Mouse (Mus musculus) intestine, embryonic 16.5 days (tissue): Measurements from ENCODE around the gene Ccdc155. TPM values are rescaled to one million over a fixed set of nuclear protein-coding genes. Genes with fewer than 3 reads are reported as not detected.

Experiments
- ATAC-seq: fragments of 200-750 bp; cut with Nextera tagmentation; 2 replicates; pipeline ENCODE4 v1.8.0; 2017; ENCODE audit warnings: moderate TSS enrichment, moderate library complexity
- H3K27ac ChIP-seq: fragments of 300-500 bp; sonication (generic); 2 replicates; pipeline ENCODE4 v1.5.1; 2014; ENCODE audit warnings: mild to moderate bottlenecking, low read length
- H3K27me3 ChIP-seq: fragments of 300-500 bp; sonication (generic); replicated peaks from 2 replicates; pipeline ENCODE4 v1.6.1; 2014; ENCODE audit warnings: low read length, control low read depth, mixed read lengths; ENCODE audit not compliant: control insufficient read depth, insufficient read depth
- H3K36me3 ChIP-seq: fragments of 300-500 bp; sonication (generic); 2 replicates; pipeline ENCODE4 v1.6.1; 2014; ENCODE audit warnings: low read length, control low read depth; ENCODE audit not compliant: control insufficient read depth, insufficient read depth
- H3K4me1 ChIP-seq: fragments of 300-500 bp; sonication (generic); 2 replicates; pipeline ENCODE4 v1.6.1; 2014; ENCODE audit warnings: low read length, control low read depth, mixed read lengths; ENCODE audit not compliant: control insufficient read depth, insufficient read depth
- H3K4me2 ChIP-seq: fragments of 300-500 bp; sonication (generic); 2 replicates; pipeline ENCODE4 v1.6.1; 2014; ENCODE audit warnings: low read depth, low read length, control low read depth
- H3K4me3 ChIP-seq: fragments of 300-500 bp; sonication (generic); 2 replicates; pipeline ENCODE4 v1.5.1; 2014; ENCODE audit warnings: mild to moderate bottlenecking, low read length
- H3K9ac ChIP-seq: fragments of 300-500 bp; sonication (generic); 2 replicates; pipeline ENCODE4 v1.6.1; 2014; ENCODE audit warnings: low read depth, low read length
- H3K9me3 ChIP-seq: fragments of 300-500 bp; sonication (generic); 2 replicates; pipeline ENCODE4 v1.6.1; 2016; ENCODE audit warnings: low read length, control low read depth; ENCODE audit not compliant: control insufficient read depth
- WGBS: fragments of 180-500 bp; shearing (Covaris S2); extraction: QIAGEN DNeasy Blood & Tissue Kit; methylation state at CpG from one replicate; pipeline ENCODE4 v1.1.7; 2014; 5-methylcytosine and 5-hydroxymethylcytosine counted together
- polyA plus RNA-seq: library from polyadenylated mRNA; unstranded; fragments of >200 nt; fragmentation: Nextera tagmentation; extraction: Ambion mirVana; gene quantifications from 2 replicates; pipeline ENCODE4 v1.2.1, GENCODE M21; 2015

Ccdc155 gene
- polyA plus RNA-seq, 1 experiment from 2014 or later: 0.44 TPM

DNA sequence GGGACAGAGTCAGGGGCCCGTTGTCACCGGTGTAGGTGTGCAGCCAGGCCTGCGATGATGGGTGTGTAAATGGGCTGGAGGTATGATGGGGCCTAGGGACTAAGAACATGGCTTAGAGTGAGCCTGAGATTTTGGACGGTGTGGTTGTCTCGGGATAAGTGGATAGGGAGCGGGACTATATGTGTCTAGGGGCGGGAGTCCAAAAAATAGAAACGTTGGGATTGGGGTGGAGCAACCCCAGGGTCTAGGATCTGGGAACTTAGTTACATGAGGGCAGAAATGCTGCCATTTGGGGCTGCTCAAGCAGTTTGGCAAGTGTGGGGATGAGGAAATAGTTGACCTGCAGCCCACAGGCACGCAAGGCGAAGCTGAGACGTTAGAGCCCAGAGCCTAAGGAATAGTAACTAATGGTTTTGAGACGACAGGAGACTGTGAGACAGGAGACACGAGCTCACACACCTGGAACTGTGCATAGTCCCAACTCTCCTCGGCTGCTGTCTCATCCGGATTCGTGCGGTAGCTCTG, 31.0 kb upstream of the Ccdc155 start:
- Histone ChIP-seq H3K9me3 (no peaks in the 10 kb centered on the region), H3K27me3 (0 out of 2 replicates have a peak, but pooled peaks cover 3% of the 10 kb centered on the region), H3K4me2 (peak overlapping the region; percentile 36), H3K27ac (no peak overlapping the region), H3K36me3 (0 out of 2 replicates have a peak, but pooled peaks cover 3% of the 10 kb centered on the region), H3K4me3 (peak overlapping the region; percentile 26), H3K9ac (peak overlapping the region; percentile 7), H3K4me1 (peaks cover 24% of the 10 kb centered on the region)
- 45% methylated on average over 17 of the region's 17 CpGs for WGBS
- peak; percentile 5; the same call in 1 of the 2 replicates for ATAC-seq

DNA sequence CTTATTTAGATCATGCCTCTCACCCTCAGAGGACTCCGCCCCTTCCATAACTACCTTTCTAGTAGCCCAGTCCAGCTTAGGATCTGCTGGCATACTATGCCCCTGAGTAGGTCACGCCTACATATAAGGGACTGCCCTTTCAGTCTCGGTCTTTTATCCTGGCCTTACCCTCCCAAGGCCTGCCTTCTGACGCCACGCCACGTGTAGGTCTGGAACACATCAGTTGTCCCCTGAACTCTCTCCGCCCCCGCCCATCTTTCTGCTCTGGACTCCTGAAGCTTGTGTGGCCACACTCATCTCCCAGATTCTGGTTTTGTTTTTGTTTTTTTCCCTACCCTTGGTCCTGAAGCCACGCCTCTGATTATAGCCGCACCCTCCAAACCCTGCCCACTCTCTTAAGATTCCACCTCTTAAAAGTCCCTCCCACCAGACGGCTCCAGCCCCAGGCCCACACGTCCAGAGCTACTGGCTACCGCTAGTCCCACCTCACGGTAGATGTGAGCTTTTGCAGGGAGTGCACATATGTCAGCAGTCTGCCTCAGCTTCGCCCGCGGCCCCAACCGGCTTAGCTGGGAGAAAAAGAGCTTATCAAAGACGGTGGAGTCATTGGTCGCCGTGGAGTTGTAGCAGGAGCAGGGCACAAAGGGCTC, 30.4 kb upstream of the Ccdc155 start:
- ATAC-seq: peak; percentile 73
- H3K4me3 ChIP-seq: peak overlapping the region; percentile 26
- peak overlapping the region; percentile 7 for H3K9ac ChIP-seq
- H3K36me3 ChIP-seq: 0 out of 2 replicates have a peak, but pooled peaks cover 3% of the 10 kb centered on the region
- H3K9me3 ChIP-seq: no peaks in the 10 kb centered on the region
- H3K4me1 ChIP-seq: peaks cover 21% of the 10 kb centered on the region
- 0 out of 2 replicates have a peak, but pooled peaks cover 3% of the 10 kb centered on the region for H3K27me3 ChIP-seq
- peak overlapping the region; percentile 12 for H3K27ac ChIP-seq
- WGBS: 8% methylated on average over 21 of the region's 21 CpGs
- H3K4me2 ChIP-seq: peak overlapping the region; percentile 36

DNA sequence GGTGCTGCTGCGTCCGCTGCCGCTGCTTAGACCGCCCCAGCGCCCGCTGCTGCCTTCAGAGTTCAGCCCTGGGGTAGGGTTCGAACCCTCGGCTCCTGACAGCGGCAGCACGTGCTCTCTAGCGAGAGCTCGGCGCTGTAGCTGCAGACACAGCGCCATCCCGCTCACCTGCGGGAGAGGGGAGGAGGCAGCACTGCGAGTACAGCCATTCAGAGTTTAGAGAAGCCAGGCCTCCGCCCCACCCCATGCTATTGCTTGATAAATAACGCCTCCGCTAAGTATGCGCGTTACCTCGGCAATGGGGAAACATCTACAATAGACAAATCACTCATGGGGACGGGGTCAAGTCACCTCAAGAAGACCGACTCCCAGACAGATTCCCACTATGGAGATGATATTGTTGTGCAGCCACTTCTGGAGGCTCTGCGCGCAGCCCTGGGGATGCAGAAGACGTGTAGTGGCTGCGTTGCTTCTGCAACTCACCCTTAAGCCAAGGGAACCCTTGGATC, 29.7 kb upstream of the Ccdc155 start:
- 0 out of 2 replicates have a peak, but pooled peaks cover 3% of the 10 kb centered on the region for H3K36me3 ChIP-seq
- H3K9ac ChIP-seq: peak overlapping the region; percentile 46
- H3K4me3 ChIP-seq: peak overlapping the region; percentile 26
- WGBS: 12% methylated on average over 29 of the region's 29 CpGs
- H3K27ac ChIP-seq: peak overlapping the region; percentile 12
- peaks cover 21% of the 10 kb centered on the region for H3K4me1 ChIP-seq
- peak overlapping the region; percentile 42 for H3K4me2 ChIP-seq
- H3K9me3 ChIP-seq: no peaks in the 10 kb centered on the region
- H3K27me3 ChIP-seq: 0 out of 2 replicates have a peak, but pooled peaks cover 3% of the 10 kb centered on the region
- peak; percentile 64 for ATAC-seq

DNA sequence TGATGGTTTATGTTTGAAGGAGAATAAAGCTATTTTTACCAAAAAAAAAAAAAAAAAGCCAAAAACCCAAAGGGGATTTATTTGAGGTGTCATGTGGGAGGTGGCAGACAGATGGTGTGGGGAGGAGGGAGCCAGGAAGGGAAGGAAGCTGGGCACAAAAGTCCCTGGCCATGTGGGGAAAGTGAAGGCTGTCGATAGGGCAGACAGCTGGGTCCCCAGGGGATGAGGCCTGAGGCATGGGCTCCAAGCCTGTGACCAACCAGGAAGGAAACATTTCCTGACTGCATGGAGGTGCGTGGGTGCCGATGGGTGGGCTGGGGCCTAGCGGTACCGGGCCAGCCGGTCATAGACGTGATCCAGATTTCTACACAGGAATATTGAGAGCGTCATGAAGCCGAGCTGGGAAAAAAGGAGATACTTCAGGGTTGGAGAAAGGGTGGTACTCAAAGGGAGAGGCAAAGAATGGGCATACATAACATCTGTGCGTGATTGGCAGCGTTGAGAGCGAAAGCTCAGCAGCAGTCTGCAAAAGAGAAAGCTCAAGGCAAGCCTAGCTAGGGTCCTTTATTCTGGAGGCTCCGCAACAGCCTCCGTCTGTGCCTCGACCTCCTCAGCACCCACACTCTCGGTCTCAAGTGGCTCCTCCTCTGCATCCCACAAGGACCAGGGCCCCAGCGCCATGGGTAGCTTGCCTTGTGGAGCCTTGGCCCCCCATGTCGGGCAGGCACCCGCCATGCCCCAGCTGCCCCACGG, 29.1 kb upstream of the Ccdc155 start:
- H3K9ac ChIP-seq: peak overlapping the region; percentile 46
- peak overlapping the region; percentile 5; the same call in 1 of the 2 replicates for H3K4me3 ChIP-seq
- H3K27ac ChIP-seq: no peak overlapping the region
- 34% methylated on average over 20 of the region's 20 CpGs for WGBS
- 0 out of 2 replicates have a peak, but pooled peaks cover 3% of the 10 kb centered on the region for H3K36me3 ChIP-seq
- ATAC-seq: 0 out of 2 replicates have a peak, but pooled peaks have one; percentile 6
- peak overlapping the region; percentile 42 for H3K4me2 ChIP-seq
- H3K9me3 ChIP-seq: no peaks in the 10 kb centered on the region
- H3K27me3 ChIP-seq: no peaks in the 10 kb centered on the region
- peaks cover 21% of the 10 kb centered on the region for H3K4me1 ChIP-seq

DNA sequence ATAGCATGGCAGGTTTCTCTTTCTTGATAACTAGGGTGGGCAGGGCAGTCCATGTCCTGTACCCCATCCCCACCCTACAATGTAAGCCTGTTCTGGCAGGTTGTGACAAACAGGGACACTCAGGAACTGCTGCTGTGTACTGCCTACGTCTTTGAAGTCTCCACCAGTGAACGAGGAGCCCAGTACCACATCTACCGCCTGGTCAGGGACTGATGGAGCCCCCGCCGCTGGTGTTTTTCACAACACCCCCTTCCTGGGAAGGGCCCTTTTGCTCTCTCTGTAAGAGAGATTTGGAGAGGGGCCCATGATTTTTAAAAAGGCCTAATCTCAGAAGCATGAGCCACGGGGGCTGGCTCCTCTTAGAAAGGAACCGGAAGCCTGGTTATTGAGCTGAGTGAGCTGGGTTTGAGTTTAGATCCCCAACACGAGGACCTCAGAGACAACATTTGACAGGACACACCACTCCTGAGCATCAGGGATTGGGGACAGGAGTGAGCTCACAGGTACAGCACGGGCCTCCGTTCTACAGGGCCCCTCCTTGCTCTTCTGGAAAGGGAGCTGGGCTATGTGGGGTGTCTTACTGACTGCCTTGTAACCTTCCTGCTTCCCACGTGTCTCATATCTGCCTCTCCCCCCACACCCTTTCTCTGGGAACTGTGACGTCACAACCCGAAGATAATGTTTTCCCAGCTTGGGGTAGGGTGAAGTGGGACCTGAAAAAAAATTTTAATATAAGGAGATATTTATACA, 28.2 kb upstream of the Ccdc155 start:
- Histone ChIP-seq H3K4me1 (peaks cover 21% of the 10 kb centered on the region), H3K27ac (no peak overlapping the region), H3K27me3 (no peaks in the 10 kb centered on the region), H3K4me2 (no peak overlapping the region), H3K36me3 (0 out of 2 replicates have a peak, but pooled peaks cover 5% of the 10 kb centered on the region), H3K4me3 (no peak overlapping the region), H3K9ac (no peak overlapping the region), H3K9me3 (no peaks in the 10 kb centered on the region)
- WGBS: 68% methylated on average over 13 of the region's 13 CpGs
- ATAC-seq: no peak

DNA sequence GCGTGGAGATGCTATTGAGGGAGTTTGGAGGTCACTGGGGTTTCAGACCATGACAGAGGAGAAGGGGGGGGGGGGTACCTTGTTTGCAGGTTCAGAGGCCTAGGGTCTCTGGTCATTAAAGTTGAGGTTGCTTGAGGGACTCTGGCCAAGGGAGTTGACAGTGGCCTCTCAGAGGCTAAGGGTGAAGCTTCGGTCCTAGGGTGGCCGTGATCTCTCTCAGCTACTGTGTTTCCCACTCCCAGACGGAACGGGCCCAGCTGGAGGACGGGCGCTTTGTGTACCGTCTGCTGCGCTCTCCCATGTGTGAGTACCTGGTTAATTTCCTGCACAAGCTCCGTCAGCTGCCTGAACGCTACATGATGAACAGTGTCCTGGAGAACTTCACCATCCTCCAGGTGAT, 27.2 kb upstream of the Ccdc155 start:
- Histone ChIP-seq H3K9me3 (no peaks in the 10 kb centered on the region), H3K36me3 (0 out of 2 replicates have a peak, but pooled peaks cover 5% of the 10 kb centered on the region), H3K27me3 (no peaks in the 10 kb centered on the region), H3K9ac (no peak overlapping the region), H3K4me3 (no peak overlapping the region), H3K4me2 (no peak overlapping the region), H3K4me1 (peaks cover 21% of the 10 kb centered on the region), H3K27ac (no peak overlapping the region)
- WGBS: 76% methylated on average over 11 of the region's 11 CpGs
- no peak for ATAC-seq

DNA sequence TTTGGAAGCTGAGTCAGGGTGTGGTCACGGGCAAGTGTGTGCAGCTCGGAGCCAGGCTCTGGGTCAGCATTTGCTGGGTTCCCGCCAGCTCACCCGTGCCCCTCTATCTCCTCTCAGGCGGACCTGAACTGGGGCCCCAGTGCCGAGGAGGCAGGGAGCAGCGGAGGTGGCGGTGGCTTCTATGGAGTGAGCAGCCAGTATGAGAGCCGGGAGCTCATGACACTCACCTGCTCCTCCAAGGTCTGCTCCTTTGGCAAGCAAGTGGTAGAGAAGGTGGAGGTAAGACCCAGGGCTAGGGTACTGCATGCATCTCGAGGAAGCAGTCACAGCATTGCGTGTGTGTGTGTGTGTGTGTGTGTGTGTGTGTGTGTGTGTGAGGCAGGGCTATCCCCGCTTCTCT, 26.5 kb upstream of the Ccdc155 start:
- WGBS: 88% methylated on average over 12 of the region's 12 CpGs
- 0 out of 2 replicates have a peak, but pooled peaks cover 5% of the 10 kb centered on the region for H3K36me3 ChIP-seq
- no peak overlapping the region for H3K27ac ChIP-seq

DNA sequence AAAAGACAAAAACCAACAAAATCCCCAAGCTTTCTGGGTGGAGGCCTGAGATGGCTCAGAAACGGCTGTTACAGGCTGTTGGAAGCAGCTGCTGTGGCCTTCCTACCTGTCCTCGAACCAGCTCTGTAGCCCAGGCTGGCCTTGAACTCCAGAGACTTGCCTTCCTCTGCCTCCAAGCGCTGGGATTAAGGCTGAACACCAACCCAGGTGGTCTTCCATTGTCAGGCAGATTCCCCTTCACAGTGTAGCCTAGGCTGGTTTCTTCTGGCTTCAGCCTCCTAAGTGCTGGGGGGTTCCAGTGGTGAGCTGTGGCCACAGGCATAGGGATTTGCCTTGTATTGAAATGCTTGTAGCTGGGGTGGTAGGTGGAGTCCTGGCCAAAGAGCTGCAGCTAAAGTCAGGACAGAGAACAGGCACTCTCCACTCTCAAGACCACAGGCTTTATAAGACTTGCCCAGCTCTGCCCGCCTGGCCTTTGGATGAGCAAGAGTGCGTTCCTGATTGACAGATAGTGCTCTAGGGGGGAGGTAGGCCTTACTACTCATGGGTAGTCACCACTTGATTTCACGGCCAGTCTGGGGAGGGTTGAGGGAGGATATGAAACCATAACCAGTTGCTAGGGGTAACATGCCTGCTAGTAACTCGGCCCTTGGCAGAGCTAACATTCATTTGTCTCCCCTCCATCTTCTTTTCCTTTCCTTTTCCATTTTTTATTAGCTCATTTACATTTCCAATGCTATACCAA, 24.9 kb upstream of the Ccdc155 start:
- Histone ChIP-seq H3K4me3 (no peak overlapping the region), H3K9me3 (no peaks in the 10 kb centered on the region), H3K27me3 (no peaks in the 10 kb centered on the region), H3K36me3 (peaks cover 10% of the 10 kb centered on the region; the same call in 1 of the 2 replicates), H3K9ac (no peak overlapping the region), H3K4me1 (peaks cover 12% of the 10 kb centered on the region), H3K4me2 (no peak overlapping the region), H3K27ac (no peak overlapping the region)
- ATAC-seq: no peak
- 88% methylated on average over 7 of the region's 7 CpGs for WGBS

More for the DNA sequence above, 26.5 kb upstream of the Ccdc155 start:
- no peaks in the 10 kb centered on the region for H3K9me3 ChIP-seq
- no peaks in the 10 kb centered on the region for H3K27me3 ChIP-seq
- no peak overlapping the region for H3K4me2 ChIP-seq
- ATAC-seq: no peak
- H3K4me1 ChIP-seq: peaks cover 21% of the 10 kb centered on the region
- H3K9ac ChIP-seq: no peak overlapping the region
- no peak overlapping the region for H3K4me3 ChIP-seq
